Mouse (Mus musculus): ENCODE data around the gene Ift43. TPM values are rescaled to one million over a fixed set of nuclear protein-coding genes. Genes with fewer than 3 reads are reported as not detected.

Gene Ift43
- polyA plus RNA-seq, 1 experiment from 2014 or later = 76.1 TPM

DNA sequence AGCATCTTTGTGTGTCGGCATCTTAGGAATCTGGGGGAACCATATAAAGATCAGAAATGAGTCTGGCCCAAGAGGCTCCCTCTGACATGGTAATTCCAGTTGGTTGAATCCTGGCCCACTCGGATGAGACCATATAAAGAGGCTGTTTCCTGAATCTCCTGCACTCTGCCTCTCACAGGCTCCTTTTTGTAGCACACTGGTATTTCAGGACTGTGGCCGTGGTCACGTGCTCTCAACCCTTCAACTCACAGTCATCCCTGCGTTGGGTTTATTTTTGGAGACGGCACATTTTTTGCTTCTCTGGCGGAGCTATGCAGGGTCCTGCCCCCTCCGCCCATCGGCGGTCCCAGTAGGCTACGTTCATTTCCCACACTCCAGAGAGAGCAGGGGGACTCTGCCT lies 22.0 kb downstream of the Ift43 start:
- peak overlapping the region; percentile 34; the same call in 1 of the 2 replicates for H3K27ac ChIP-seq
- H3K9ac ChIP-seq = no peak overlapping the region
- no peaks in the 10 kb centered on the region for H3K9me3 ChIP-seq (replicated peaks)
- H3K4me3 ChIP-seq (replicated peaks) = no peak overlapping the region
- WGBS = 65% methylated on average over 11 of the region's 11 CpGs
- no peaks in the 10 kb centered on the region for H3K27me3 ChIP-seq
- peaks cover 26% of the 10 kb centered on the region for H3K4me1 ChIP-seq
- no peak for ATAC-seq (replicated peaks; ENCODE audit: low FRiP score)
- no peak overlapping the region for H3K4me2 ChIP-seq
- H3K36me3 ChIP-seq = no peaks in the 10 kb centered on the region

DNA sequence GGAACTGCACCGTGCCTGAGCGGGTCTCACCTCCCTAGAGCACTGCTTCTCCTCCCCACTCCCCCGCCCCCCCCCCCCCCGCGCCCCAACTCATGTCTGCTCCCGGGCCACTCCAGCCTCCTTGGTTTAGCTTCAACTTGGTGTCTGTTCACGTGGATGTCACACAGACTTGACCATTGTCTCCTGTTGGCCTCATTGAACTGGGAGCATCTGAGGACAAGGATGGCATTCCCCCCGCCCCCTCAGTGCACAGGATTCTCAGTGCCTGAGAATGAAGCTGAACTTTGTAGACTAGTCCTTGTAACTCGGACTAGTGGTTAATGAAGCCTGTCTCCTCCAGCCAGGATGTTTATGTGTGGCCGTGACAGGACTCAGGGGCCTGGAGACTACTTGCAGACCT lies 23.2 kb downstream of the Ift43 start:
- Histone ChIP-seq H3K9me3 (replicated peaks) (no peaks in the 10 kb centered on the region), H3K9ac (no peak overlapping the region), H3K4me2 (no peak overlapping the region), H3K4me3 (replicated peaks) (no peak overlapping the region), H3K36me3 (no peaks in the 10 kb centered on the region), H3K27me3 (no peaks in the 10 kb centered on the region), H3K27ac (no peak overlapping the region), H3K4me1 (peaks cover 26% of the 10 kb centered on the region)
- WGBS = 58% methylated on average over 9 of the region's 10 CpGs
- ATAC-seq (replicated peaks; ENCODE audit: low FRiP score) = 0 out of 2 replicates have a peak, but pooled peaks have one; percentile 27

DNA sequence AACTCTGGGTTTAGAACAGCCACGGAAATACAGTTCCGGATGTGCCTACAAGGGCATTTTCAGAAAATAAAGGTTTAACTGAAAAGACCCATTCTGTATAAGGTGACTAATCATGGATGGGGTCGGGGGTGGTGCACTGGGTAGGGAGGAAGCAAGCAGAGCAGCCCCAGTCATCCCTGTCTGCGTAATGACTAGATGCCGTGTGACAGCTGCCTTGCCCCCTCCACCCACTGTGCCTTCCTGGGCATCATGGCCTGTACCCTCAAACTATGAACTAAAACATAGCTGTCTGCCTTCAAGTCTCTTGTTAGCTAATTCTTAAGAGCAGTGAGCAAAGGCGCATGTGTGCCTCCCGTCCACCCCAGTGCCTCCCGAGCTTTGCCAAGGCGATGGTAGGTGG lies 23.7 kb downstream of the Ift43 start:
- no peaks in the 10 kb centered on the region for H3K36me3 ChIP-seq
- H3K9ac ChIP-seq = no peak overlapping the region
- no peaks in the 10 kb centered on the region for H3K9me3 ChIP-seq (replicated peaks)
- WGBS = 81% methylated on average over 9 of the region's 9 CpGs
- no peak overlapping the region for H3K4me3 ChIP-seq (replicated peaks)
- no peak for ATAC-seq (replicated peaks; ENCODE audit: low FRiP score)
- H3K27me3 ChIP-seq = no peaks in the 10 kb centered on the region
- H3K4me1 ChIP-seq = peaks cover 26% of the 10 kb centered on the region
- no peak overlapping the region for H3K4me2 ChIP-seq
- no peak overlapping the region for H3K27ac ChIP-seq

DNA sequence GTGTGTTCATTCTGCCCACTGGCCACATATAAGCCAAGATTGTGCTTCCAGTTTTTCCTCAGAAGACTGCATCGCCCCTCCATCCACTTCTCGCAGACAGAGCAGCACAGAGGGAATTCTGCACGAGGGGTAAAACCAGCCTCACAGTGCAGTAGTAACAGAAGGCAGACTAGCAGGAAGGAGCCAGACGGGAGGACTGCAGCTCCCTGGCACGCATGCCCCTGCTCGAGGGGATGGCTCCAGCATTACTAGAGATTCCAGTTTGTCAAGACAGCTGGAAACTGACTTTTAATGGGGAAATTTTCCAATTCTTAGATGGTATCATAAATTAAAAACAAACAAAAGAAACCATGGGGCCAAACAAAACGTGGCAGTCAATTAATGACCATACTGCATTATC lies 25.3 kb downstream of the Ift43 start:
- Histone ChIP-seq H3K36me3 (peaks cover 6% of the 10 kb centered on the region; the same call in 1 of the 2 replicates), H3K4me3 (replicated peaks) (no peak overlapping the region), H3K27me3 (no peaks in the 10 kb centered on the region), H3K4me1 (peaks cover 26% of the 10 kb centered on the region), H3K27ac (no peak overlapping the region), H3K9me3 (replicated peaks) (no peaks in the 10 kb centered on the region), H3K4me2 (no peak overlapping the region), H3K9ac (no peak overlapping the region)
- no peak for ATAC-seq (replicated peaks; ENCODE audit: low FRiP score)
- 73% methylated on average over 7 of the region's 7 CpGs for WGBS

DNA sequence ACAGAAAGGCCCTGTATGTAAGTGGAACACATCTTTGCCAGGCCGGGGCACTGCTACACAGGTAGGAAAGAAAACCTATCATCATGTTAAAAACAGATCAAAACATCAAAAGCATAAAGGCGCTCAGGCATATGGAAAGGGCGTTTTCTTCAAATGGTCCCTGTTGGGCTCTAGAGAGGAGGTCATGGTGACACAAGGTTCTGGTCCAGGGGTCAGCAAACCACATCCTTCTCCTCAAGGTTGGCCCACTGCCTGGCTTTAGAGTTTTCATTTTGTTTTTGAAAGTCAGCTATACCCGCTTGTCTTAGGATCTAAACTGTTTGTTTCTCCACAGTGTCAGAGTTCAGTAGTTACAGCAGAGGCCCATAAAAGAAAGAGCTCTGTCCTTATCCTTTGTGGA lies 27.2 kb downstream of the Ift43 start:
- WGBS = 57% methylated on average over 4 of the region's 4 CpGs
- Histone ChIP-seq H3K9me3 (replicated peaks) (no peaks in the 10 kb centered on the region), H3K4me2 (no peak overlapping the region), H3K9ac (no peak overlapping the region), H3K4me1 (peaks cover 14% of the 10 kb centered on the region), H3K27me3 (no peaks in the 10 kb centered on the region), H3K36me3 (peaks cover 6% of the 10 kb centered on the region; the same call in 1 of the 2 replicates), H3K27ac (no peak overlapping the region), H3K4me3 (replicated peaks) (no peak overlapping the region)
- ATAC-seq (replicated peaks; ENCODE audit: low FRiP score) = no peak

DNA sequence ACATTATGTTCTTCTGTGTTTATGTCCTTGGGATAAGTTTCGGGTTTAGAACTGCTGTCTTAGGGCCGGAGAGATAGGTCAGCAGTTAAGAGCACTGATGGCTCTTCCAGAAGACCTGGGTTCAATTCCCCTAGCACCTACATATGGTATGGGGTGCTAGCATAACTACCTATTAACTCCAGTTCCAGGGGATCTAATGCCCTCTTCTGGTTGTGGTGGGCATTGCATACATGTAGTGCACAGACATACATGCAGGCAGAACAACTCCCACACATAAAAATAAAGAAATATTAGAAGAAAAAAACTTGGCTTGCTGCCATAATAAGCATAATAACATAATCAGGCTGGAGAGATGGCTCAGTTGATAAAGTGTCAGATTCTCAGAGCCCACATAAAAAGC lies 28.3 kb downstream of the Ift43 start:
- Histone ChIP-seq H3K27ac (no peak overlapping the region), H3K4me3 (replicated peaks) (no peak overlapping the region), H3K9ac (no peak overlapping the region), H3K4me1 (0 out of 2 replicates have a peak, but pooled peaks cover 5% of the 10 kb centered on the region), H3K27me3 (no peaks in the 10 kb centered on the region), H3K4me2 (no peak overlapping the region), H3K9me3 (replicated peaks) (no peaks in the 10 kb centered on the region), H3K36me3 (peaks cover 6% of the 10 kb centered on the region; the same call in 1 of the 2 replicates)
- WGBS = 97% methylated on average over 2 of the region's 2 CpGs
- no peak for ATAC-seq (replicated peaks; ENCODE audit: low FRiP score)

DNA sequence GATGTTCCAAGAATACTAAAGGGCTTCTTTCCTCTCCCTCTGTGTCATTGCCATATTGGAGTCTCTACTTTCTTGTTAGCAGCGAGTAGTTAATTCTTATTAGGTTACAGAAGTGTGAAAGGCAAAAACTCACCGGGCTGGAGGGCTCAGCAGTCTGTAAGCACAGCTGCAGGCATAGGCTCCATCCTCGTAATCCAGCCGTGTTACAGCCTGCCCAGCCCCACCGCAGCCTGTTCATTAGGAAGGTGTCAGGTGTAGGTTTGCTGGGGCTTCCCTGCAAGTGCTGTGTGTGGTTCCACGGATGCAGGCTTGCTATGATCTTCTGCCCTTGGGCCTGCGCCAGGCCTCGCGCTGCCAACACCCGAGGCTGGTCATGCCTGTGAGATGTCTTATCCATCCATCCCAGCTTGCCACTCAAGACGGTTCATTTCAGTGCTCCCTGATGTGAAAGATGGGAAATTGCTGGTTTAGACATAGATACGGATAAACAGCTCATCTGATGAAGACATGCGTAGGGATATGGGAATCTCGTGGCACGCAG lies 34.0 kb downstream of the Ift43 start:
- Histone ChIP-seq H3K27ac (no peak overlapping the region), H3K9me3 (replicated peaks) (no peaks in the 10 kb centered on the region), H3K27me3 (no peaks in the 10 kb centered on the region; the same call in 1 of the 2 replicates), H3K4me3 (replicated peaks) (no peak overlapping the region), H3K4me1 (no peaks in the 10 kb centered on the region), H3K36me3 (peaks cover 6% of the 10 kb centered on the region; the same call in 1 of the 2 replicates), H3K9ac (no peak overlapping the region), H3K4me2 (no peak overlapping the region)
- 83% methylated on average over 15 of the region's 15 CpGs for WGBS
- ATAC-seq (replicated peaks; ENCODE audit: low FRiP score) = no peak

DNA sequence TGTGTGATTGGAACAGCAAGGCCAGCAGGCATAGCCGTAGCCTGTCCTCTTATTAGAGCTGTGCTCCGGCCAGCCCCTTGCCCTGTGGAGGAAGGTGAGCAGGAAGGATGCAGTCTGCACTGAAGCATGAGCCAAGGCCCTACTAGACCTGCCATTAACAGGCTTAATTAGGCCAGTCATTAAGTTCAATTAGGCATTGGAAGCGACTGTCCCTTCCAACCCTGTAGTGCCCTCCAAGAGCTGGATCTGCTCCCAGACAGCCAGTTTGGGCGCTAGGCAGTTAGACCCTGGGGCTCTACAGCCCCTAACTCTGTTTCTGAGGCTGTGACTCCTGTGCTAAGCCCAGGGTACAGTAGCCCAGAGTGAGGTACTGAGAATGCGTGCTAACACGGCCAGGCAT lies 41.7 kb downstream of the Ift43 start:
- 76% methylated on average over 6 of the region's 6 CpGs for WGBS
- no peak for ATAC-seq (replicated peaks; ENCODE audit: low FRiP score)

DNA sequence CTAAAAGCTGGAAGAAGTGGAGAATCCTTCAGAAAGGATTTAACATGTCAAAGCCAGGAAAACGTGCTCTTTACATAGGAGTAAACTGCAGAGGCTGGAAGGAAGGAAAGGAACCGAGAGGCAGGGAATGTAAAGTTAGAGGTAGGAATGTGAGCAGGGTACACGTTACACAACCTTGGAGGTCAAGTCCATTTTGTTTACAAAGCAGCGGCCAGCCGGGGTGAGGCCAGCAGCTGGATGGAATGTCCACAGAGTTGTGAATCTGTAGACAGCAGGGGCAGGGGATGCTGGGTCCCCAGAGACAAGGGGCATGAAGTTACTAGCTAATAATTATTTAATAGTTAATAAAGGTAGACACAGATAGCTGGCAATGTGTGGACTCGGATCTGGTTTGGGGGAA lies 45.8 kb downstream of the Ift43 start:
- Histone ChIP-seq H3K4me1 (0 out of 2 replicates have a peak, but pooled peaks cover 4% of the 10 kb centered on the region), H3K27ac (no peak overlapping the region), H3K27me3 (no peaks in the 10 kb centered on the region), H3K4me3 (replicated peaks) (no peak overlapping the region), H3K4me2 (no peak overlapping the region), H3K9me3 (replicated peaks) (no peaks in the 10 kb centered on the region), H3K36me3 (no peaks in the 10 kb centered on the region), H3K9ac (no peak overlapping the region)
- ATAC-seq (replicated peaks; ENCODE audit: low FRiP score) = no peak
- 35% methylated on average over 6 of the region's 6 CpGs for WGBS

More for the DNA sequence above, 41.7 kb downstream of the Ift43 start:
- H3K9me3 ChIP-seq (replicated peaks) = no peaks in the 10 kb centered on the region
- no peaks in the 10 kb centered on the region for H3K4me1 ChIP-seq
- no peak overlapping the region for H3K4me2 ChIP-seq
- H3K9ac ChIP-seq = no peak overlapping the region
- no peak overlapping the region for H3K4me3 ChIP-seq (replicated peaks)
- no peak overlapping the region for H3K27ac ChIP-seq
- no peaks in the 10 kb centered on the region for H3K36me3 ChIP-seq
- H3K27me3 ChIP-seq = no peaks in the 10 kb centered on the region

DNA sequence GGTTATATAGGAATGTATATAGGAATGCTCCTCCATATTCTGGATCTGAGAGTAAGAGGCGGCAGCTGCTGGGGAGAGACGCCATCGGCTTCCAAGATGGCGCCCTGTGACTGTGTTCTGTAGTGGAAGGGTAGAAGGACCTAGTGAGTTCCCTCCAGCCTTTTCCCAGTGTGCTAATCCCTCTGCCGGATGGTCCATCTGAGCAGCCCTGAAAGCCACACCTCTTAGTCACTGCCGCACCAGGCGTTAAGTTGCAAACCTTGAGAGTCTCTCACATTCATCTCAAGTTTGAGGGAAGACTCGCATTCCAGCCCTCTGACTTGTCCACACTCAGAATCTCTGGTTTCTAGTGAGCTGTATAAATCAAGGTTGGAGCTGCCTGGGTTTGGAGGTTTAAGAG lies 46.7 kb downstream of the Ift43 start:
- WGBS = 85% methylated on average over 8 of the region's 8 CpGs
- 0 out of 2 replicates have a peak, but pooled peaks cover 4% of the 10 kb centered on the region for H3K4me1 ChIP-seq
- no peak overlapping the region for H3K27ac ChIP-seq
- H3K4me2 ChIP-seq = no peak overlapping the region
- H3K4me3 ChIP-seq (replicated peaks) = no peak overlapping the region
- no peak for ATAC-seq (replicated peaks; ENCODE audit: low FRiP score)
- no peak overlapping the region for H3K9ac ChIP-seq
- no peaks in the 10 kb centered on the region for H3K27me3 ChIP-seq
- H3K36me3 ChIP-seq = no peaks in the 10 kb centered on the region
- H3K9me3 ChIP-seq (replicated peaks) = no peaks in the 10 kb centered on the region

DNA sequence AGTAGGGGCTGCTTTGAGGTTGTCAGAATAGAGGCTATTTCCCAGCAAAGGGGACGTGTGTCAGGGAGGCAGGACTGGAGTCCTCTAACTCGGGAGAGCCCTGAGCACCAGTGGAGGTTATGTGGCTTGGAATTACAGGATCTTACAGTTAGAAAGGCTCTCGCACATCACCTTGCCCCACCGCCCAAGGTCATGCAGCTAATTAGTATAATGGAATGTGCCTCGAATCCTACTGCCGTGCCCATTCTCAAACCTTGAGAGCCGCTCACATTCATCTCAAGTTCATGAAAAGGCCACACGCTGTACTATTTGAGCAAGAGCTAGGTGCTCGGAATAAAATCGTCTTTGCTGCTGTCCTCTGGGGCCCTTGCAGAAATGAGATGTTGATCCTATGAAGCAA lies 47.4 kb downstream of the Ift43 start:
- 61% methylated on average over 10 of the region's 10 CpGs for WGBS

DNA sequence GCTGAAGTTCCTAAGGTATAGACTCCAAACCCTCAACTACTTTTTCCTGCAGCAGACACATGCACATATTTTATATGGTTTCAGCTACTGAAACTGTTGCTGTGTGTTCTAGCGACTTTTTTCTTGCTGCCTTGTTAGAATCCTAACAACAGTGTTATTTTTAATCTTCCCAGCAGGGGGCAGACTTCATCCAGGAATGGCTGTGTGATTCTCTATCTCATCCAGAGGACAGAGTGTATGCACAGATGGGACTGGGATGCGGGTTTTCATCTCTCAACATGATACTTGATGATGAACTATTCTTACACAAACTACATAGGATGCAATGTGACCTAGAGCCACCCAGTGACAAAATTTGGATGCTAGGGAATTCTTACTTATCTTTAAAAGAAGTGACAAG lies 50.5 kb downstream of the Ift43 start:
- H3K4me1 ChIP-seq = 0 out of 2 replicates have a peak, but pooled peaks cover 4% of the 10 kb centered on the region
- no peak for ATAC-seq (replicated peaks; ENCODE audit: low FRiP score)
- no peaks in the 10 kb centered on the region for H3K27me3 ChIP-seq
- H3K9ac ChIP-seq = no peak overlapping the region
- no peaks in the 10 kb centered on the region for H3K36me3 ChIP-seq
- no peak overlapping the region for H3K4me3 ChIP-seq (replicated peaks)
- no peak overlapping the region for H3K4me2 ChIP-seq
- no peak overlapping the region for H3K27ac ChIP-seq
- no peaks in the 10 kb centered on the region for H3K9me3 ChIP-seq (replicated peaks)
- WGBS = 23% methylated on average over 2 of the region's 2 CpGs

More for the DNA sequence above, 47.4 kb downstream of the Ift43 start:
- Histone ChIP-seq H3K36me3 (no peaks in the 10 kb centered on the region), H3K4me3 (replicated peaks) (no peak overlapping the region), H3K4me2 (no peak overlapping the region), H3K27me3 (no peaks in the 10 kb centered on the region), H3K27ac (no peak overlapping the region), H3K4me1 (0 out of 2 replicates have a peak, but pooled peaks cover 4% of the 10 kb centered on the region), H3K9me3 (replicated peaks) (no peaks in the 10 kb centered on the region), H3K9ac (no peak overlapping the region)
- no peak for ATAC-seq (replicated peaks; ENCODE audit: low FRiP score)

DNA sequence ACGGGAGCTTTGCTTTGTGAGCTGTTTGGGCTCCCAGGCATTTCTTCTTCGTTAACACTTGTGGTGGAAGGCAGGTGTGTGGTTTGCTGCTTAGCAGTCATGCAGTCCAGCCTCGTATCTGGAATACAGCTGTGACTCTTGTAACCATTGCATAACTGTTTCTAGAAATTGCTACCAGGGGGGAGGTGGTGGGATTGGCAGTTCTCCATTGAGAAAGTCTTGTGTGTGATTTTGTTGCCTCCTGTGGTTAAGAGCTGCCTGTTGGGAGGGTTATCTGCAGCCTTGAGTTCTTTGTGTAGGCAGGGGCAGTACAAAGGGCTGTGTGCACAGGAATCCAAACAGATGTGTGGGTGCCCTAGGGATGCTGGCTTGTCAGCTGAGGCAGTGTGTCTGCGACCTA lies 53.4 kb downstream of the Ift43 start:
- ATAC-seq (replicated peaks; ENCODE audit: low FRiP score) = no peak
- Histone ChIP-seq H3K4me1 (no peaks in the 10 kb centered on the region), H3K9ac (no peak overlapping the region), H3K9me3 (replicated peaks) (no peaks in the 10 kb centered on the region), H3K27me3 (no peaks in the 10 kb centered on the region), H3K36me3 (no peaks in the 10 kb centered on the region), H3K4me3 (replicated peaks) (no peak overlapping the region), H3K4me2 (no peak overlapping the region), H3K27ac (no peak overlapping the region)
- WGBS = 84% methylated on average over 4 of the region's 4 CpGs

Measured in kidney, embryonic 15.5 days (tissue).